ENCODE assay signal across 11 mouse cellular contexts in genomic region chr6:16995495-16995936, GRCm38 (mm10).
DNase-seq lines count a peak whose midpoint lies in the region; ATAC-seq and TF ChIP-seq lines count a peak whose summit lies in the region.
"Had no signal": no experiment of that assay in that cellular context is flagged by ENCODE, and none has a peak within 500 bp of the region (broad histone marks: within the 10 kb centered on the region; RNA-seq: fewer than 3 reads in every experiment).

No protein-coding gene starts in this region.

- DNase-seq in embryo, embryonic 10.5 days (ENCODE audit: low spot score) = peak; percentile 65
- DNase-seq in midbrain, postnatal 0 days (ENCODE audit: low spot score) = no peak
- no peak for DNase-seq in urinary bladder, postnatal 25 days (ENCODE audit: low spot score)
- DNase-seq in thymus, adult 2 months = no peak
- DNase-seq in ovary, postnatal 14 days (ENCODE audit: low spot score) = no peak
- DNase-seq: lung, postnatal 4 days had no signal

- WGBS in embryonic facial prominence, embryonic 13.5 days = 17% methylated on average over 10 of the region's 10 CpGs
- WGBS in hindbrain, embryonic 13.5 days = 8% methylated on average over 10 of the region's 10 CpGs
- WGBS in midbrain, postnatal 0 days = 3% methylated on average over 10 of the region's 10 CpGs
- WGBS in intestine, embryonic 15.5 days = 46% methylated on average over 10 of the region's 10 CpGs
- 55% methylated on average over 10 of the region's 10 CpGs for WGBS in thymus, adult 2 months

- peaks cover 6% of the 10 kb centered on the region for H3K27me3 ChIP-seq in embryonic facial prominence, embryonic 13.5 days
- H3K27me3 ChIP-seq in hindbrain, embryonic 13.5 days = peaks cover 4% of the 10 kb centered on the region; the same call in 1 of the 2 replicates
- H3K27me3 ChIP-seq in midbrain, postnatal 0 days (ENCODE audit: insufficient read depth, low read length) = no peaks in the 10 kb centered on the region
- H3K27me3 ChIP-seq in intestine, embryonic 15.5 days (replicated peaks) = no peaks in the 10 kb centered on the region
- H3K27me3 ChIP-seq in thymus, adult 2 months (ENCODE audit: control insufficient read depth, insufficient read depth, low read length) = no peaks in the 10 kb centered on the region; the same call in 1 of the 2 replicates
- H3K27me3 ChIP-seq: limb, embryonic 12.5 days had no signal

- H3K4me2 ChIP-seq in embryonic facial prominence, embryonic 13.5 days = peak overlapping the region; percentile 40
- H3K4me2 ChIP-seq in hindbrain, embryonic 13.5 days = peak overlapping the region; percentile 53
- H3K4me2 ChIP-seq in midbrain, postnatal 0 days (ENCODE audit: low read depth, low read length, poor library complexity, severe bottlenecking) = peak overlapping the region; percentile 46
- H3K4me2 ChIP-seq in intestine, embryonic 15.5 days (replicated peaks) = no peak overlapping the region
- H3K4me2 ChIP-seq: limb, embryonic 12.5 days had no signal

- H3K9ac ChIP-seq in embryonic facial prominence, embryonic 13.5 days = 0 out of 2 replicates have a peak overlapping the region, but pooled peaks have one; percentile 12
- H3K9ac ChIP-seq in hindbrain, embryonic 13.5 days = peak overlapping the region; percentile 56; the same call in 1 of the 2 replicates
- 0 out of 2 replicates have a peak overlapping the region, but pooled peaks have one; percentile 39 for H3K9ac ChIP-seq in midbrain, postnatal 0 days (replicated peaks; ENCODE audit: low read length, poor library complexity, severe bottlenecking)
- H3K9ac ChIP-seq in intestine, embryonic 15.5 days = no peak overlapping the region
- H3K9ac ChIP-seq: limb, embryonic 12.5 days had no signal

- H3K9me3 ChIP-seq in embryonic facial prominence, embryonic 13.5 days = no peaks in the 10 kb centered on the region
- no peaks in the 10 kb centered on the region for H3K9me3 ChIP-seq in hindbrain, embryonic 13.5 days
- H3K9me3 ChIP-seq in midbrain, postnatal 0 days (ENCODE audit: low read length) = no peaks in the 10 kb centered on the region
- no peaks in the 10 kb centered on the region for H3K9me3 ChIP-seq in intestine, embryonic 15.5 days
- H3K9me3 ChIP-seq: limb, embryonic 12.5 days had no signal

- ATAC-seq in embryonic facial prominence, embryonic 13.5 days (ENCODE audit: insufficient number of reproducible peaks, insufficient read depth, low FRiP score, low TSS enrichment, low read depth) = no peak
- ATAC-seq in hindbrain, embryonic 13.5 days (ENCODE audit: low FRiP score) = peak; percentile 74
- no peak; the same call in 1 of the 2 replicates for ATAC-seq in midbrain, postnatal 0 days (ENCODE audit: low FRiP score)
- no peak for ATAC-seq in intestine, embryonic 15.5 days
- ATAC-seq: inflammation-experienced regulatory T-cells, adult 6 months had no signal

- H3K27ac ChIP-seq in embryonic facial prominence, embryonic 13.5 days = no peak overlapping the region
- H3K27ac ChIP-seq in hindbrain, embryonic 13.5 days = no peak overlapping the region; the same call in 1 of the 2 replicates
- no peak overlapping the region for H3K27ac ChIP-seq in midbrain, postnatal 0 days (ENCODE audit: low read depth, low read length)
- H3K27ac ChIP-seq in intestine, embryonic 15.5 days = no peak overlapping the region
- no peak overlapping the region for H3K27ac ChIP-seq in thymus, adult 2 months (ENCODE audit: control insufficient read depth, insufficient read depth, low read length)
- H3K27ac ChIP-seq: limb, embryonic 12.5 days had no signal

- peaks cover 4% of the 10 kb centered on the region; the same call in 1 of the 2 replicates for H3K4me1 ChIP-seq in embryonic facial prominence, embryonic 13.5 days
- H3K4me1 ChIP-seq in hindbrain, embryonic 13.5 days (replicated peaks) = peaks cover 14% of the 10 kb centered on the region
- no peaks in the 10 kb centered on the region for H3K4me1 ChIP-seq in midbrain, postnatal 0 days (ENCODE audit: insufficient read depth, low read length)
- no peaks in the 10 kb centered on the region for H3K4me1 ChIP-seq in intestine, embryonic 15.5 days (replicated peaks)
- H3K4me1 ChIP-seq in thymus, adult 2 months (replicated peaks; ENCODE audit: control insufficient read depth, insufficient read depth, low read length) = no peaks in the 10 kb centered on the region
- H3K4me1 ChIP-seq: limb, embryonic 12.5 days had no signal

- H3K36me3 ChIP-seq in embryonic facial prominence, embryonic 13.5 days = no peaks in the 10 kb centered on the region
- H3K36me3 ChIP-seq in hindbrain, embryonic 13.5 days = no peaks in the 10 kb centered on the region
- H3K36me3 ChIP-seq in midbrain, postnatal 0 days (ENCODE audit: insufficient read depth, low read length) = no peaks in the 10 kb centered on the region
- no peaks in the 10 kb centered on the region for H3K36me3 ChIP-seq in intestine, embryonic 15.5 days
- H3K36me3 ChIP-seq in thymus, adult 2 months (ENCODE audit: control insufficient read depth, insufficient read depth, low read length) = no peaks in the 10 kb centered on the region
- H3K36me3 ChIP-seq: limb, embryonic 12.5 days had no signal

- peak overlapping the region; percentile 14; the same call in 1 of the 2 replicates for H3K4me3 ChIP-seq in embryonic facial prominence, embryonic 13.5 days
- H3K4me3 ChIP-seq in hindbrain, embryonic 13.5 days = peak overlapping the region; percentile 23
- H3K4me3 ChIP-seq in midbrain, postnatal 0 days (ENCODE audit: low read depth, low read length) = peak overlapping the region; percentile 19
- no peak overlapping the region for H3K4me3 ChIP-seq in intestine, embryonic 15.5 days (replicated peaks)
- no peak overlapping the region for H3K4me3 ChIP-seq in thymus, adult 2 months (ENCODE audit: control insufficient read depth, insufficient read depth, low read length)
- H3K4me3 ChIP-seq: limb, embryonic 12.5 days had no signal

- TF ChIP-seq CTCF in midbrain, postnatal 0 days (IDR thresholded peaks at IDR 0.05) = no peak
- no peak for TF ChIP-seq CTCF in thymus, adult 2 months (IDR thresholded peaks at IDR 0.05; ENCODE audit: borderline replicate concordance, control insufficient read depth, extremely low read depth, insufficient read depth, low read length, poor library complexity)

- TF ChIP-seq POLR2A in thymus, adult 2 months (IDR thresholded peaks at IDR 0.05; ENCODE audit: control insufficient read depth, extremely low read depth, insufficient read depth, low read length, poor library complexity) = no peak

Comparison
In these comparisons a context has a peak if more than half of its experiments do, and no peak if none do; other contexts are left out.
1. H3K4me3 ChIP-seq: peak in embryonic facial prominence, embryonic 13.5 days (single experiment), hindbrain, embryonic 13.5 days (single experiment) and midbrain, postnatal 0 days (single experiment); none in intestine, embryonic 15.5 days (single experiment) and thymus, adult 2 months (single experiment).